Mouse (Mus musculus) lung, postnatal 36 days (tissue): ENCODE results near the gene B230217C12Rik.
A peak's percentile ranks its signal among the peaks of the same experiment; 100 is the strongest.

Experiments used
- DNase-seq: peaks from one replicate; pipeline ENCODE4 v3.0.0; 2022; ENCODE audit warnings: mixed read lengths

Gene B230217C12Rik

GRCm38 (mm10) chr11:97840539-97840954 lies at the start of gene B230217C12Rik:
Gene B230217C12Rik (plus strand): TSS chr11:97840780.
- DNase-seq: peak; percentile 64

- peak; percentile 93 for DNase-seq
Measured at GRCm38 (mm10) chr11:97793165-97793564, 47.4 kb upstream of the B230217C12Rik start.

GRCm38 (mm10) chr11:97796910-97797309 lies 43.7 kb upstream of the B230217C12Rik start:
- DNase-seq: peak; percentile 87

- DNase-seq: no peak
Measured at GRCm38 (mm10) chr11:97797369-97798082, 43.1 kb upstream of the B230217C12Rik start.

GRCm38 (mm10) chr11:97798083-97798435 lies 42.5 kb upstream of the B230217C12Rik start:
- no peak for DNase-seq

GRCm38 (mm10) chr11:97798782-97799145 lies 41.8 kb upstream of the B230217C12Rik start, which contains the start of gene Lasp1:
Gene Lasp1 (plus strand): TSS chr11:97799000.
- peak; percentile 92 for DNase-seq

GRCm38 (mm10) chr11:97799146-97799993 lies 41.2 kb upstream of the B230217C12Rik start:
- DNase-seq: peak; percentile 92

- peak; percentile 87 for DNase-seq
Measured at GRCm38 (mm10) chr11:97799994-97800690, 40.4 kb upstream of the B230217C12Rik start.

GRCm38 (mm10) chr11:97800691-97801408 lies 39.7 kb upstream of the B230217C12Rik start:
- peak; percentile 66 for DNase-seq

- DNase-seq: peak; percentile 81
Measured at GRCm38 (mm10) chr11:97801409-97802193, 39.0 kb upstream of the B230217C12Rik start.

- DNase-seq: no peak
Measured at GRCm38 (mm10) chr11:97802194-97802470, 38.4 kb upstream of the B230217C12Rik start.

GRCm38 (mm10) chr11:97802495-97802894 lies 38.1 kb upstream of the B230217C12Rik start:
- DNase-seq: no peak

GRCm38 (mm10) chr11:97803847-97804246 lies 36.7 kb upstream of the B230217C12Rik start:
- no peak for DNase-seq

- no peak for DNase-seq
Measured at GRCm38 (mm10) chr11:97804841-97805661, 35.5 kb upstream of the B230217C12Rik start.

GRCm38 (mm10) chr11:97805662-97806612 lies 34.6 kb upstream of the B230217C12Rik start:
- no peak for DNase-seq

GRCm38 (mm10) chr11:97806613-97806964 lies 34.0 kb upstream of the B230217C12Rik start:
- DNase-seq: no peak

GRCm38 (mm10) chr11:97807626-97808025 lies 33.0 kb upstream of the B230217C12Rik start:
- no peak for DNase-seq

- peak; percentile 75 for DNase-seq
Measured at GRCm38 (mm10) chr11:97808093-97808492, 32.5 kb upstream of the B230217C12Rik start.

- no peak for DNase-seq
Measured at GRCm38 (mm10) chr11:97808621-97809234, 31.9 kb upstream of the B230217C12Rik start.
